Mouse (Mus musculus) liver, embryonic 12.5 days (tissue): ENCODE data around the gene Ppp1r14b. TPM values are rescaled to one million over a fixed set of nuclear protein-coding genes. Genes with fewer than 3 reads are reported as not detected.
A peak's percentile ranks its signal among the peaks of the same experiment; 100 is the strongest.
"Not testable (repeated sequence)": the region's sequence is repeated elsewhere in the genome, so short reads cannot be mapped to it uniquely, and the experiment has no call there.

Source experiments
- ATAC-seq: fragments of 200-750 bp; cut with Nextera tagmentation; 2 replicates; pipeline ENCODE4 v1.8.0; 2017; ENCODE audit warnings: moderate number of reproducible peaks, mild to moderate bottlenecking, moderate library complexity
- H3K27ac ChIP-seq: fragments of 300-500 bp; sonication (generic); 2 replicates; pipeline ENCODE4 v1.5.1; 2016; ENCODE audit warnings: mild to moderate bottlenecking
- H3K27me3 ChIP-seq: fragments of 300-500 bp; sonication (generic); replicated peaks from 2 replicates; pipeline ENCODE4 v1.6.1; 2016; ENCODE audit warnings: mild to moderate bottlenecking, moderate library complexity
- H3K36me3 ChIP-seq: fragments of 300-500 bp; sonication (generic); 2 replicates; pipeline ENCODE4 v1.6.1; 2016; ENCODE audit warnings: mild to moderate bottlenecking, moderate library complexity
- H3K4me1 ChIP-seq: fragments of 300-500 bp; sonication (generic); 2 replicates; pipeline ENCODE4 v1.6.1; 2016
- H3K4me2 ChIP-seq: fragments of 300-500 bp; sonication (generic); 2 replicates; pipeline ENCODE4 v1.6.1; 2016; ENCODE audit warnings: mild to moderate bottlenecking, moderate library complexity
- H3K4me3 ChIP-seq: fragments of 300-500 bp; sonication (generic); 2 replicates; pipeline ENCODE4 v1.5.1; 2016; ENCODE audit warnings: mild to moderate bottlenecking, moderate library complexity
- H3K9ac ChIP-seq: fragments of 300-500 bp; sonication (generic); 2 replicates; pipeline ENCODE4 v1.6.1; 2016; ENCODE audit warnings: mild to moderate bottlenecking, moderate library complexity
- H3K9me3 ChIP-seq: fragments of 300-500 bp; sonication (generic); replicated peaks from 2 replicates; pipeline ENCODE4 v1.6.1; 2016; ENCODE audit warnings: mild to moderate bottlenecking, moderate library complexity
- WGBS: fragments of 180-500 bp; shearing (Covaris S2); methylation state at CpG from one replicate; pipeline ENCODE4 v1.1.7; 2016; ENCODE audit not compliant: insufficient replicate concordance; 5-methylcytosine and 5-hydroxymethylcytosine counted together
- polyA plus RNA-seq: library from polyadenylated mRNA; unstranded; fragments of >200 nt; fragmentation: Nextera tagmentation; extraction: Ambion mirVana; gene quantifications from 2 replicates; pipeline ENCODE4 v1.2.1, GENCODE M21; 2016

Gene Ppp1r14b
- polyA plus RNA-seq, 1 experiment from 2014 or later: 153 TPM

DNA sequence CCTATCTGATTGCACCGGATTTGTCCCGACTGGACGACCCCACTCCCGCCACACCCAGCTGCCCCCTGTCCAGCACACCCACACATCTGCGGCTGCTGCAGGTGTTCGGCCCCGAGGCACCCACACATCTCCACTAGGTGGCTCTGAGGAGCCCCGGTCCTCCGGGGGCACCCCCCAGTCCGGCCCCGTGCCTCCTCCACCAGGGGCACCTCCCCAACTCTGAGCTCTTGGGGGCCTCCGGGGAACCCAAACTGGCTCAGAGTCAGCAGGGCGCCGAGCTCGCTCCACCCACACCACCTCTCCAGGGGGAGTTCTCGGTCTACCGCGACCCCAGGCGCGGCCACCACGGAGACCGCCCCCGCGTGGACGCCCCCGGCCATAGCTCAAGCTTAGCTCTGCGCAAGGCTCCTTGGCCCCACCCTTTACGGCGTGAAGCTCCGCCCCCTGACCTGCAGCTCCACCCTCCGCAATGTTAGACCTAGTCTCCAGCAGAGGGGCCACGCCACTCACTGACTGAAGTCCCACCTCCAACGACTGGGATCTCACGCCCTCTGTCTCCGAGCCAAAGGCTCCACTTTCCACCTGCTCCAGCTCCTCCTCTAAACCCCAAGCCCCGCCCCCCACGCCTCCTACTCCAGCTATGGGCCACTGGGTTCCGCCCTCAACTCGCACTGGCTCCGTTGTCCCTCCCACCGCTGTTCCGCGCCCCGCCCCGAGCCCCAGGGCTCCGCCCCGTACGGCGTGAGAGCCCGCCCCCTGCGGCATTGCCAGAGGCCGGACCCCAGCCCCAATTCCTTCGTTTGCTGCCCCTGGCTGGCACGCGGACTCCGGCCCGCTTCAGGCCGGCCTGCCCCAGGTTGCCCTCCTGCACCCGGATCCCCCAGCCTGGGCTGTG, 5.0 kb downstream of the Ppp1r14b start:
- H3K27ac ChIP-seq: peak overlapping the region; percentile 94
- H3K4me1 ChIP-seq: peaks cover 64% of the 10 kb centered on the region
- 1% methylated on average over 59 of the region's 59 CpGs for WGBS
- peaks cover 53% of the 10 kb centered on the region for H3K36me3 ChIP-seq
- no peaks in the 10 kb centered on the region for H3K27me3 ChIP-seq
- peak overlapping the region; percentile 82 for H3K4me3 ChIP-seq
- peak; percentile 87 for ATAC-seq
- H3K9ac ChIP-seq: peak overlapping the region; percentile 89
- H3K4me2 ChIP-seq: peak overlapping the region; percentile 98
- H3K9me3 ChIP-seq: no peaks in the 10 kb centered on the region

DNA sequence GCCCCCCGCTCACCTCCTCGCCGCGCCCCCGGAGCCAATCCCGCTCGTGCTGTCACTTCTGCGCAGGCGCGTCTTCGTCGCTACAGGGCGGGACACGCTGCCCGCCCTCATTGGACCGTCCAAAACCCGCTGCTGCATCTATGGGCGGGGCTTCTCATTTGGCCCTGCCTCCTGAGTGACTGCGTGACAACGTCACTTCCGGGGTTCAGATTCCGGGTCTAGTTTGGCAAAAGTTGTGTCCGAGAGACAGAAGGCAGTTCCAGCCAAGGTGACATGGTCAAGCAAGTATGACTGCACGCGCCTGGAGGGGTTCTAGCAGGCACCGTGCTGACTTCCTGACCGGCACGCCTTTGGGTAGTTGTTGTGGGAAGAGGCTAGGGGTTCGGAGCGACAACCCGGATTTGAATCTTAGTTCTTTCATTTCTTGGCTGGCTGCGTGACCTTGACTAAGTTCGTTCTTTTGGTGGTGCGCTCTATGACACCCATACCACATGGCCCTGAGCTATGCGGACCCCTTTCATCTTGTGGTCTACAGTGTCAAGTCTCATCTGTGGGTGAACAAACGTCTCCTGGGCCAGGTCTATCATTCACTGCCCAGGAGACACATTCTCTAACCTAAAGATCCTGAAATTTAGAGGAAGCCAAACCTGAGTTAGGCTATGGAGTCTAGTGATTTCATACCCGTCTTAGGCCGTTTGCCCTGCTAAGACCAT, 5.8 kb downstream of the Ppp1r14b start, which contains the start of gene Fkbp2:
Fkbp2 (minus strand) TSS at position 121 of the 713 bp plus-strand sequence.
- Histone ChIP-seq H3K4me1 (peaks cover 65% of the 10 kb centered on the region), H3K4me3 (peak within 1 kb of the TSS; percentile 82), H3K9me3 (no peaks in the 10 kb centered on the region), H3K4me2 (peak within 1 kb of the TSS; percentile 98), H3K27me3 (no peaks in the 10 kb centered on the region), H3K36me3 (peaks cover 61% of the 10 kb centered on the region), H3K9ac (peak within 1 kb of the TSS; percentile 89), H3K27ac (peak within 1 kb of the TSS; percentile 94)
- 1% methylated on average over 38 of the region's 38 CpGs for WGBS
- ATAC-seq: peak; percentile 82

DNA sequence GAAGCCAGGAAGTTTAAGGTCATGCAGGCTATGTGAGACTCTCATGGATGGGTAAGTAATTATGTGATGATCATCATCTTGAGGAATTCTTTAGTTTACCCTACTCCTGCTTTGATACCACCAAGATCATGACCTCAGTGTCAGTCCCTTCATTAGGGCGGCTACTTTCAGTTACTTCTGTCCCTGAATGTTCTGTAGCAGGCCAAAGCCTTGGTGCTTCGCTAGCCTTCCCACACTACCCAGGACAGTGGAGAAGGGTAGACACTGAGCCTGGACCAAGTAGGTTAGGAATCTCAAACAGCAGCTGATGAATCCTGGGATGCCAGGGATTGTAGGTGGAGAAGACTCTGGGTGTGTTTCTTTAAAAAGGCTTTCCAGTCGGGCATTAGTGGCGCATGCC, 6.7 kb downstream of the Ppp1r14b start:
- Histone ChIP-seq H3K27ac (peak overlapping the region; percentile 94; the same call in 1 of the 2 replicates), H3K27me3 (no peaks in the 10 kb centered on the region), H3K4me1 (peaks cover 65% of the 10 kb centered on the region), H3K4me3 (peak overlapping the region; percentile 82), H3K36me3 (peaks cover 61% of the 10 kb centered on the region), H3K9ac (peak overlapping the region; percentile 89; the same call in 1 of the 2 replicates), H3K4me2 (peak overlapping the region; percentile 98), H3K9me3 (no peaks in the 10 kb centered on the region)
- ATAC-seq: no peak
- WGBS: 86% methylated on average over 4 of the region's 4 CpGs

DNA sequence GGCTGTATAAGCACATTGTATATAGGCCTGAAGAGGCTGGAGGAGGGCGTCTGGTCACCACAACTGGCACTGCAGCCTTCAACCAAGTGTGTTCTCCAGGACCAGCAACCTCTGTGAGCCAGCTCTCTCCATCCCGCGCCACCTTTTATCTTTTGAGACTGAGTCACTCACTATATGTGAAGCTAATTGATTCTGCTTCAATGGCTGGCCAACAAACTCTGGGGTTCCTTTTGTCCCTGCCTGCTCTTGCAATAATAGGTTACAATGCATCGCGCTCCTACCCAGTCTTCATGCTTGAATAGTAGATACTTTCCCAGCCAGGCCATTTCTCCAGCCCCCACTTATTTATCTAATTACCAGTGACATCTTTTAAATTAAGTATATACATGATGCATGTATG, 8.9 kb downstream of the Ppp1r14b start:
- H3K4me3 ChIP-seq: no peak overlapping the region
- no peaks in the 10 kb centered on the region for H3K9me3 ChIP-seq
- peaks cover 39% of the 10 kb centered on the region for H3K36me3 ChIP-seq
- no peak overlapping the region for H3K4me2 ChIP-seq
- ATAC-seq: no peak
- H3K4me1 ChIP-seq: peaks cover 63% of the 10 kb centered on the region
- no peaks in the 10 kb centered on the region for H3K27me3 ChIP-seq
- WGBS: 81% methylated on average over 5 of the region's 5 CpGs
- no peak overlapping the region for H3K27ac ChIP-seq
- no peak overlapping the region for H3K9ac ChIP-seq

DNA sequence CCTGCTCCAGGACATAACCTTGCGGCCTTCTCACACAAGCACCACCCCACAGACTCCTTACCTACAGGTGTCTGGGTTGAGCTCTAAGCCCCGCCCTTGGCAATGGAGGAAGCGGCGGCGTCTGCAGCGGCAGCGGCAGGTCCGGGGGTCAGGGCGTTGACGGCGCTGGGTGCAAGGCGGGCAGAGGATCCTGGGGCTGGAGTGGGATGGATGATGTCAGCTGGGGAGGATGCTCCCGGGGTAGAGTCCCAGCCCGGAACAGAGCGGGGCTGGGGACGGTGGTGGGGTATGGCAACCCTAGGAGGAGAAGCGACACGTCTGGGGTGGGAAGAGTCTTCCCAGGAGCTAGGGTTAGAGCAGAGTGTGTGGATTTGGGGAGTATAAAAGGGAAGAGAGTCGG, 10.5 kb downstream of the Ppp1r14b start:
- Histone ChIP-seq H3K4me3 (no peak overlapping the region), H3K9ac (no peak overlapping the region), H3K9me3 (no peaks in the 10 kb centered on the region), H3K36me3 (peaks cover 39% of the 10 kb centered on the region), H3K27ac (no peak overlapping the region), H3K4me2 (no peak overlapping the region), H3K27me3 (no peaks in the 10 kb centered on the region), H3K4me1 (peaks cover 52% of the 10 kb centered on the region)
- WGBS: 85% methylated on average over 19 of the region's 19 CpGs
- ATAC-seq: no peak

DNA sequence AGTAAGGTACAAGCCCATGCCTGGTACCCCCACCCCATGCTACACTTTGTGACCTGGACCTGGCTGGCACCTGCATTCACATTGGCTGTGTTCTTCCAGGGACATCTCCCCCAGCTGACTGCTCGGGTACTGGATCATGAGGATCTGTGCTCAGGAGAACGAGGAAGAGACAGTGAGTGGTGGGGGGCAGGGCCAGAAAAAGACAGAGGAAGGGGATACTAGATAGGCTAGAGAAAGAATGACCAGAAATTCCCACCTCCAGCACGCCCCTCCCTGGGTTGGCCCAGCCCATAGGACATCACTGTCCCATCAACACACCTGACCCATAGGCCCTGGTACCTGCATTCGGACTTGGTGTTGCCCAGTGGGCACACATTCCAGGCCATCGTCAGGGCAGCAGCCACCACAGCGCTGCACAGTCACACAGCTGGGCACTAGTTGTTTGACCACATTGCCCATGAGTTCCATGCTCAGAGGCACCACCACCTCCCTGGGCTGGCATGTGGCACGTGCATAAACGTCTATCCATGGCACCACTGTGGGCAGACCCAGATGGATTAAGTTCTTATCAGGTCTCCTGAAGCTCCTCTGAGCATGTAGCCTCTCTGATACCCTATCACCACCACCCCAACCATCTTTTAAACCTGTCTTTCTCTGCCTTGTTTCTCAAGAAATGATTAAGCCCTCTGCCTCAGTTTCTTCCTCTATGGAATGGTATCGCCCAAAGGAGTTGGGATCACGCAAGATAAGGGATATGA, 11.4 kb downstream of the Ppp1r14b start:
- Histone ChIP-seq H3K36me3 (peaks cover 39% of the 10 kb centered on the region), H3K4me2 (peak overlapping the region; percentile 99), H3K9ac (peak overlapping the region; percentile 87), H3K9me3 (no peaks in the 10 kb centered on the region), H3K27ac (peak overlapping the region; percentile 84; the same call in 1 of the 2 replicates), H3K4me1 (peaks cover 48% of the 10 kb centered on the region), H3K27me3 (no peaks in the 10 kb centered on the region), H3K4me3 (peak overlapping the region; percentile 71)
- ATAC-seq: peak; percentile 47
- 59% methylated on average over 10 of the region's 10 CpGs for WGBS

DNA sequence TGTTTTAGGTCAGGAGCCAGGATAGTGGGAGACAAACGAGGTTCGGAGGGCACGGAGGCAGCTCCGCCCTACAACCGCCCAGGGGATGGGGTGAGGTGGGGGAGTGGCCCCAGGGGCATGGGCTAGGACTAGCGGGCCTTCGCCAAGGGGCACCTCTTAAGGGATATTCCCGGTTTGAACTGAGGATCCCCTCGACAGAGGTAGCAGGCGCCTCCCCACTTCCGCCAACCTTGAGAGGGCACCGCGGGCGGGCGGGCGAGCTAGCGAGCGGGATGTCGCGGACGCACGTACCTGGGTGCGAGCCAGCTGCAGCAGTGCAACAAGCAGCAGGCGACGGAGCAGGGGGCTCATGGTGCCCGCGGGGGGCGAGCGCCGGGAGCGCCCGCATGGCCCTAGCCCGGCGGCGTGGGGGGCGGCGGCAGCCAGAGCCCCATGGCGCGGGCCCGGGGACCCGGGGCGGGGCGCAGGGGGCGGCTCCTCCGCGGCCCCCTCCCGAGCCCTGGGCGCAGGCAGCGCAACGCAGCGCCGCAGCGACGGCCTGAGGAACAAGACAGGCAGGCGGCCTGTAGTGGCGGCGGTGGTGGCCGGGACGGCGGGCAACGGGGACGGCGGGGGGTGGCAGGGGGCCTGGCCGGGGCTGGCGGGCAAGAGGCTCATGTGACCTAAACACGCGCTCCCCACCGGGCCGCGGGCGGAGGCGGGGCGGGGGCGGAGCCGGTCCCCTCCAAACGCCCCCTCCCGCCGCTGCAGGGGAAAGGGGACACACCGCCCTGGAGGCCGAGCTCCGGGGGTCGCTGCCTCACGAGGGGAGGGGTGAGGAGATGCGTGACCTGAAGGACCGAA, 12.5 kb downstream of the Ppp1r14b start, which contains the start of gene Vegfb:
Vegfb (minus strand) TSS at position 591 of the 843 bp plus-strand sequence.
- peak within 1 kb of the TSS; percentile 84 for H3K27ac ChIP-seq
- peak; percentile 65 for ATAC-seq
- no peaks in the 10 kb centered on the region for H3K27me3 ChIP-seq
- peaks cover 46% of the 10 kb centered on the region for H3K4me1 ChIP-seq
- peak within 1 kb of the TSS; percentile 71 for H3K4me3 ChIP-seq
- H3K4me2 ChIP-seq: peak within 1 kb of the TSS; percentile 99
- peaks cover 35% of the 10 kb centered on the region for H3K36me3 ChIP-seq
- no peaks in the 10 kb centered on the region for H3K9me3 ChIP-seq
- WGBS: under 1% methylated on average over 84 of the region's 85 CpGs
- peak within 1 kb of the TSS; percentile 87 for H3K9ac ChIP-seq

DNA sequence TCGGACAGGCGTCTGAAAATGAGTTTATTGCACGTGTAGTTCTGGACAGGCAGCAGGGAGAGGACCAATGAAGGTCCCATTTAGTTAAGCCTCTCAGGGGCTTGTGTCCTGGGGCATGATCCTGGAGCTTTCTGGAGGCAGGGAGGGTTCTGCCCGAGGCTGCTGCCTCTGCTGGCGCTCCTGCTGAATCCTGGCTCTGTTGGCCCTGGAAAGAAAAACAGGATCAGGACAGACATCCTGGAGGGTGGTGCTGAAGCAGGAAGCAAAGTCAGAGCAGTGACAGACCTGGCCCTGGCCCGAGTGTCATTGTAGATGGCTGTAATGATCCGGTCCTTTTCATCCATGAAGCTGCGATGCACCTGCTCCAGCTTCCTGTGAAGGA, 13.1 kb downstream of the Ppp1r14b start:
- Histone ChIP-seq H3K4me1 (peaks cover 46% of the 10 kb centered on the region), H3K9me3 (no peaks in the 10 kb centered on the region), H3K36me3 (peaks cover 29% of the 10 kb centered on the region), H3K27me3 (no peaks in the 10 kb centered on the region), H3K27ac (peak overlapping the region; percentile 84), H3K4me2 (peak overlapping the region; percentile 99), H3K9ac (peak overlapping the region; percentile 87), H3K4me3 (peak overlapping the region; percentile 71)
- 5% methylated on average over 8 of the region's 8 CpGs for WGBS
- no peak for ATAC-seq

DNA sequence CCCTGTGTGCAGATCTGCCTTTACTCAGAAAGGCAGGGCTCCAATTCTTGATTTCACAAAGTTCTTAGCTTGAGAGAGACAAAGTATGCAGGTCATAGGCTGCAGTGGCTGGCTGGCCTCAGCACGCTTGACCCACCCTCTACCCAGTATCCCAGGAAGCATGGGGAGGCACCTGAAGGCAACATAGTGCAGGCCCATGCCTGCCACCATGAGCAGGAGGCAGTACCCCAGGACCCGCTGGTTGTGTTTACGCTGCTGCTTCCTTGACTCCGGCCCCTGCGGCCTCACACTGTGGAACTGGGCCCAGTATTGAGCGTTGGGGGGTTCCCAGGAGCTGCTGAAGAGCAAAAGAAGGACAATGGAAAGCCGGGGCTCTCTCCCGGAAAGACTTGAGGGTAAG, 14.5 kb downstream of the Ppp1r14b start:
- Histone ChIP-seq H3K27ac (no peak overlapping the region), H3K4me2 (no peak overlapping the region), H3K9me3 (no peaks in the 10 kb centered on the region), H3K4me1 (peaks cover 60% of the 10 kb centered on the region), H3K27me3 (no peaks in the 10 kb centered on the region), H3K36me3 (peaks cover 16% of the 10 kb centered on the region; the same call in 1 of the 2 replicates), H3K9ac (no peak overlapping the region), H3K4me3 (no peak overlapping the region)
- WGBS: 83% methylated on average over 8 of the region's 8 CpGs
- no peak for ATAC-seq

DNA sequence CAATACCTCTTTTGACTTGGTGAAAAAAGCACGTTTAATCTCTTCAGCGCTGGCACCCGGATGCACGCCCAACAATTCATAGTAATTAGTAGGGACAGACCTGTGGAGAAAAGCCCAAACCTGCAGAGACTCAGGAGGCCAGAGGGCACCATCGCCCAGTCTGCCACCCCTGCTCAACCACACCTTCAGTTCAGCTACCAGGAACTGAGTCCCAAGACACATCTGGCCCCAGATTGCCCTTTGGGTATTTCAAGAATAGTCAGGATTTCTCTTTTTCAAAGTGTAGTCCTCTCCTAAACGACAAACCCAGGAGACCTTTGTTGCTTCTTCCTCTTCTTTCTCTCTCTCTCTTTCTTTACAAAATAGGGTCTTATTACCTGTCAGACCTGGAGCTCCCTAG, 15.9 kb downstream of the Ppp1r14b start:
- Histone ChIP-seq H3K27me3 (no peaks in the 10 kb centered on the region), H3K9me3 (no peaks in the 10 kb centered on the region), H3K27ac (no peak overlapping the region), H3K4me3 (no peak overlapping the region), H3K4me1 (peaks cover 65% of the 10 kb centered on the region), H3K36me3 (0 out of 2 replicates have a peak, but pooled peaks cover 4% of the 10 kb centered on the region), H3K4me2 (no peak overlapping the region), H3K9ac (no peak overlapping the region)
- no peak for ATAC-seq
- 83% methylated on average over 6 of the region's 6 CpGs for WGBS

DNA sequence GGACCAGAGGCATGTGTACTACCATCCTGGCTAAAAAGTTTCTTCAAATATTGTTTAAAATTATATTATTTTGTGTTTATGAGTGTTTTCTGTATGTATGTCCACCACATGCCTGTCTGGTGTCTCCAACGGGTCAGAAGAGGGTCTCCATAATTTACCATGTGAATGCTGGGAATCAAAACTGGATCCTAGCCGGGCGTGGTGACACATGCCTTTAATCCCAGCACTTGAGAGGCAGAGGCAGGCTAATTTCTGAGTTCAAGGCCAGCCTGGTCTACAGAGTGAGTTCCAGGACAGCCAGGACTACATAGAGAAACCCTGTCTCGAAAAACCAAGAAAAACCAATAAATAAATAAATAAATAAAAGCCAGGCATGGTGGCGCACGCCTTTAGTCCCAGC, 16.4 kb downstream of the Ppp1r14b start:
- 76% methylated on average over 6 of the region's 6 CpGs for WGBS
- not testable (repeated sequence) for H3K27me3 ChIP-seq, H3K4me3 ChIP-seq, H3K4me2 ChIP-seq, ATAC-seq, H3K27ac ChIP-seq, H3K9ac ChIP-seq, H3K36me3 ChIP-seq, H3K9me3 ChIP-seq
- H3K4me1 ChIP-seq: peaks cover 65% of the 10 kb centered on the region
